Comparison of ENCODE assay signal across 25 mouse cellular contexts in the genomic region with DNA sequence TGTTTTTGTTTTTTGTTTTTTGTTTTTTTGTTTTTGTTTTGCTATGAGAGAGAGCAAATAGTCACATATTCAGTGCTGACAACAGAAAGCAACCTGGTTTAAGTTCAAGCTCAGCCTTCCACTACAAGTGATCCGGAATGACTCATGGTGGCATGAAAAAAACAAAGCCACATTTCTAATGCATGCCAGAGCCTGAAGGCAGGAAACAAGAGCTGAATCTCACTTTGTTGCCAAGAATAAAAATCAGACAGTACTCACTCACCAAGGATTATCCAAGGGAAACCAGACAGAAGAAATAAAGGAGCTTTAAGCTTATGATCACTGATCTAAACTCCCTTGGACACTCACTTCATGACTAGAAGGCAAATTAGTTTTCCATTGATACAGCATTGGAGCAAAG.
DNase-seq lines count a peak whose midpoint lies in the region; ATAC-seq and TF ChIP-seq lines count a peak whose summit lies in the region.
"Had no signal": no experiment of that assay in that cellular context is flagged by ENCODE, and none has a peak within 500 bp of the region (broad histone marks: within the 10 kb centered on the region; RNA-seq: fewer than 3 reads in every experiment).

No protein-coding gene starts in this region.

- no peaks in the 10 kb centered on the region for H3K4me1 ChIP-seq in midbrain, embryonic 13.5 days (replicated peaks)
- H3K4me1 ChIP-seq in midbrain, embryonic 10.5 days = no peaks in the 10 kb centered on the region
- H3K4me1 ChIP-seq in embryonic fibroblast, embryonic 13.5 days (ENCODE audit: control insufficient read depth, insufficient read depth, low read length) = no peaks in the 10 kb centered on the region
- no peaks in the 10 kb centered on the region for H3K4me1 ChIP-seq in midbrain, postnatal 0 days (ENCODE audit: insufficient read depth, low read length)
- H3K4me1 ChIP-seq: hindbrain, embryonic 10.5 days; stomach, embryonic 15.5 days had no signal

- DNase-seq in midbrain, embryonic 10.5 days (ENCODE audit: low spot score) = no peak
- peak; percentile 42 for DNase-seq in NIH3T3 (ENCODE audit: low read depth)
- peak; percentile 15 for DNase-seq in midbrain, postnatal 0 days (ENCODE audit: low spot score)
- DNase-seq in kidney, postnatal 14 days = no peak
- no peak for DNase-seq in urinary bladder, adult 18-20 months (ENCODE audit: low spot score in 2 of 2)
- DNase-seq: cerebellum, adult 18-20 months; cerebellum, postnatal 36 days; embryo, embryonic 11 days; forebrain, postnatal 0 days; gastrocnemius, postnatal 36 days; heart, postnatal 10 days; kidney, adult 9 months; kidney, postnatal 25 days; layer of hippocampus, postnatal 36 days; thymus, adult 2 months had no signal

- H3K9ac ChIP-seq in midbrain, embryonic 13.5 days (replicated peaks) = no peak overlapping the region
- no peak overlapping the region for H3K9ac ChIP-seq in midbrain, postnatal 0 days (replicated peaks; ENCODE audit: low read length, poor library complexity, severe bottlenecking)
- H3K9ac ChIP-seq: embryonic facial prominence, embryonic 15.5 days; forebrain, postnatal 0 days; heart, embryonic 12.5 days; stomach, embryonic 15.5 days had no signal

- H3K4me3 ChIP-seq in midbrain, embryonic 13.5 days (replicated peaks) = no peak overlapping the region
- H3K4me3 ChIP-seq in midbrain, embryonic 10.5 days = no peak overlapping the region
- H3K4me3 ChIP-seq in embryonic fibroblast, embryonic 13.5 days (ENCODE audit: insufficient read depth, low read length) = no peak overlapping the region
- no peak overlapping the region for H3K4me3 ChIP-seq in midbrain, postnatal 0 days (ENCODE audit: low read depth, low read length)
- H3K4me3 ChIP-seq: embryonic facial prominence, embryonic 15.5 days; heart, embryonic 12.5 days; hindbrain, embryonic 10.5 days; stomach, embryonic 15.5 days had no signal

- H3K4me2 ChIP-seq in midbrain, embryonic 13.5 days (replicated peaks) = no peak overlapping the region
- H3K4me2 ChIP-seq in midbrain, postnatal 0 days (ENCODE audit: low read depth, low read length, poor library complexity, severe bottlenecking) = no peak overlapping the region
- H3K4me2 ChIP-seq: embryonic facial prominence, embryonic 15.5 days; heart, embryonic 12.5 days; stomach, embryonic 15.5 days had no signal

- H3K27ac ChIP-seq in midbrain, embryonic 13.5 days = no peak overlapping the region
- no peak overlapping the region for H3K27ac ChIP-seq in midbrain, embryonic 10.5 days (replicated peaks)
- H3K27ac ChIP-seq in embryonic fibroblast, embryonic 13.5 days (ENCODE audit: insufficient read depth, low read length) = 0 out of 2 replicates have a peak overlapping the region, but pooled peaks have one; percentile 6
- H3K27ac ChIP-seq in midbrain, postnatal 0 days (ENCODE audit: low read depth, low read length) = no peak overlapping the region
- H3K27ac ChIP-seq: embryonic facial prominence, embryonic 15.5 days; hindbrain, embryonic 10.5 days; macrophage; stomach, embryonic 15.5 days had no signal

- no peak for TF ChIP-seq POLR2A in embryonic fibroblast, embryonic 13.5 days (IDR thresholded peaks at IDR 0.05; ENCODE audit: low read depth, low read length)

- no peak for TF ChIP-seq CTCF in embryonic fibroblast, embryonic 13.5 days (IDR thresholded peaks at IDR 0.05; ENCODE audit: borderline replicate concordance, insufficient read depth, low read length)
- no peak for TF ChIP-seq CTCF in midbrain, postnatal 0 days (IDR thresholded peaks at IDR 0.05)

- no peaks in the 10 kb centered on the region for H3K9me3 ChIP-seq in midbrain, embryonic 13.5 days
- no peaks in the 10 kb centered on the region for H3K9me3 ChIP-seq in midbrain, embryonic 10.5 days (replicated peaks)
- H3K9me3 ChIP-seq in midbrain, postnatal 0 days (ENCODE audit: low read length) = no peaks in the 10 kb centered on the region
- H3K9me3 ChIP-seq: embryonic facial prominence, embryonic 15.5 days; stomach, embryonic 15.5 days had no signal

- H3K36me3 ChIP-seq in midbrain, embryonic 13.5 days = no peaks in the 10 kb centered on the region
- H3K36me3 ChIP-seq in midbrain, embryonic 10.5 days = no peaks in the 10 kb centered on the region
- H3K36me3 ChIP-seq in midbrain, postnatal 0 days (ENCODE audit: insufficient read depth, low read length) = no peaks in the 10 kb centered on the region
- H3K36me3 ChIP-seq: embryonic facial prominence, embryonic 15.5 days; hindbrain, embryonic 10.5 days; stomach, embryonic 15.5 days had no signal

- 38% methylated on average over 1 of the region's 1 CpGs for WGBS in midbrain, embryonic 13.5 days
- WGBS in midbrain, embryonic 10.5 days = 89% methylated on average over 1 of the region's 1 CpGs
- 40% methylated on average over 1 of the region's 1 CpGs for WGBS in midbrain, postnatal 0 days

- 0 out of 2 replicates have a peak, but pooled peaks have one; percentile 27 for ATAC-seq in midbrain, embryonic 13.5 days
- ATAC-seq in midbrain, postnatal 0 days (ENCODE audit: low FRiP score) = no peak
- ATAC-seq: activated CD4-positive, CD25-positive, alpha-beta regulatory T cell, adult 4 months; forebrain, postnatal 0 days; hindbrain, embryonic 16.5 days; intestine, embryonic 16.5 days had no signal

- H3K27me3 ChIP-seq in midbrain, embryonic 13.5 days = no peaks in the 10 kb centered on the region
- no peaks in the 10 kb centered on the region for H3K27me3 ChIP-seq in midbrain, embryonic 10.5 days (ENCODE audit: low read depth, poor library complexity, severe bottlenecking)
- no peaks in the 10 kb centered on the region for H3K27me3 ChIP-seq in midbrain, postnatal 0 days (ENCODE audit: insufficient read depth, low read length)
- H3K27me3 ChIP-seq: embryonic facial prominence, embryonic 15.5 days; heart, embryonic 12.5 days; stomach, embryonic 15.5 days had no signal

Comparison
In these comparisons a context has a peak if more than half of its experiments do, and no peak if none do; other contexts are left out.
1. DNase-seq: peak in NIH3T3 (single experiment) and midbrain, postnatal 0 days (single experiment); none in midbrain, embryonic 10.5 days (single experiment), kidney, postnatal 14 days (single experiment) and urinary bladder, adult 18-20 months (0 of 2).